Mouse (Mus musculus): Measurements from ENCODE around the gene Rnase4. TPM values are rescaled to one million over a fixed set of nuclear protein-coding genes. Genes with fewer than 3 reads are reported as not detected.

The Rnase4 gene
- polyA plus RNA-seq, 1 experiment = 169 TPM

GRCm38 (mm10) chr14:51088166-51088969 is 2.5 kb upstream of the Rnase4 start:
- H3K4me1 ChIP-seq (ENCODE audit: control insufficient read depth, insufficient read depth, low read length) = peaks cover 10% of the 10 kb centered on the region
- no peak for TF ChIP-seq POLR2A (IDR thresholded peaks at IDR 0.05; ENCODE audit: borderline replicate concordance, low read depth, low read length)
- 0 out of 2 replicates have a peak, but pooled peaks have one; percentile 14 for TF ChIP-seq CTCF (IDR thresholded peaks at IDR 0.05; ENCODE audit: low read depth, low read length)
- peak overlapping the region; percentile 61 for H3K4me3 ChIP-seq (ENCODE audit: insufficient read depth, low read length)
- H3K27ac ChIP-seq (ENCODE audit: insufficient read depth, low read depth, low read length) = peak overlapping the region; percentile 29

- H3K27ac ChIP-seq (ENCODE audit: insufficient read depth, low read depth, low read length) = peak overlapping the region; percentile 96
- peaks cover 11% of the 10 kb centered on the region for H3K4me1 ChIP-seq (ENCODE audit: control insufficient read depth, insufficient read depth, low read length)
- TF ChIP-seq POLR2A (IDR thresholded peaks at IDR 0.05; ENCODE audit: borderline replicate concordance, low read depth, low read length) (no peak), CTCF (IDR thresholded peaks at IDR 0.05; ENCODE audit: low read depth, low read length) (no peak)
- H3K4me3 ChIP-seq (ENCODE audit: insufficient read depth, low read length) = peak overlapping the region; percentile 61
Observed at GRCm38 (mm10) chr14:51088970-51089673, 1.8 kb upstream of the Rnase4 start.

- peak overlapping the region; percentile 96 for H3K27ac ChIP-seq (ENCODE audit: insufficient read depth, low read depth, low read length)
- H3K4me3 ChIP-seq (ENCODE audit: insufficient read depth, low read length) = peak overlapping the region; percentile 61
- H3K4me1 ChIP-seq (ENCODE audit: control insufficient read depth, insufficient read depth, low read length) = peaks cover 12% of the 10 kb centered on the region
- TF ChIP-seq POLR2A (IDR thresholded peaks at IDR 0.05; ENCODE audit: borderline replicate concordance, low read depth, low read length) = no peak
- TF ChIP-seq CTCF (IDR thresholded peaks at IDR 0.05; ENCODE audit: low read depth, low read length) = no peak
Observed at GRCm38 (mm10) chr14:51089674-51090076, 1.2 kb upstream of the Rnase4 start.

GRCm38 (mm10) chr14:51090077-51090781 is 648 bp upstream of the Rnase4 start:
- peaks cover 17% of the 10 kb centered on the region for H3K4me1 ChIP-seq (ENCODE audit: control insufficient read depth, insufficient read depth, low read length)
- TF ChIP-seq CTCF (IDR thresholded peaks at IDR 0.05; ENCODE audit: low read depth, low read length) (no peak), POLR2A (IDR thresholded peaks at IDR 0.05; ENCODE audit: borderline replicate concordance, low read depth, low read length) (no peak)
- peak overlapping the region; percentile 96 for H3K27ac ChIP-seq (ENCODE audit: insufficient read depth, low read depth, low read length)
- peak overlapping the region; percentile 86 for H3K4me3 ChIP-seq (ENCODE audit: insufficient read depth, low read length)

GRCm38 (mm10) chr14:51092073-51092620 is 1.3 kb downstream of the Rnase4 start:
- peak overlapping the region; percentile 96 for H3K27ac ChIP-seq (ENCODE audit: insufficient read depth, low read depth, low read length)
- H3K4me3 ChIP-seq (ENCODE audit: insufficient read depth, low read length) = peak overlapping the region; percentile 86

GRCm38 (mm10) chr14:51093496-51093895 is 2.6 kb downstream of the Rnase4 start:
- H3K4me3 ChIP-seq (ENCODE audit: insufficient read depth, low read length) = peak overlapping the region; percentile 41
- peaks cover 36% of the 10 kb centered on the region for H3K4me1 ChIP-seq (ENCODE audit: control insufficient read depth, insufficient read depth, low read length)
- TF ChIP-seq CTCF (IDR thresholded peaks at IDR 0.05; ENCODE audit: low read depth, low read length) (no peak), POLR2A (IDR thresholded peaks at IDR 0.05; ENCODE audit: borderline replicate concordance, low read depth, low read length) (no peak)
- H3K27ac ChIP-seq (ENCODE audit: insufficient read depth, low read depth, low read length) = peak overlapping the region; percentile 98

More at GRCm38 (mm10) chr14:51092073-51092620, 1.3 kb downstream of the Rnase4 start:
- TF ChIP-seq POLR2A (IDR thresholded peaks at IDR 0.05; ENCODE audit: borderline replicate concordance, low read depth, low read length) (no peak), CTCF (IDR thresholded peaks at IDR 0.05; ENCODE audit: low read depth, low read length) (no peak)
- H3K4me1 ChIP-seq (ENCODE audit: control insufficient read depth, insufficient read depth, low read length) = peaks cover 30% of the 10 kb centered on the region

GRCm38 (mm10) chr14:51094096-51094875 is 3.4 kb downstream of the Rnase4 start:
- Histone ChIP-seq H3K4me1 (ENCODE audit: control insufficient read depth, insufficient read depth, low read length) (peaks cover 36% of the 10 kb centered on the region), H3K27ac (ENCODE audit: insufficient read depth, low read depth, low read length) (peak overlapping the region; percentile 98), H3K4me3 (ENCODE audit: insufficient read depth, low read length) (peak overlapping the region; percentile 41)
- TF ChIP-seq CTCF (IDR thresholded peaks at IDR 0.05; ENCODE audit: low read depth, low read length) (no peak), POLR2A (IDR thresholded peaks at IDR 0.05; ENCODE audit: borderline replicate concordance, low read depth, low read length) (no peak)

GRCm38 (mm10) chr14:51094921-51095320 is 4.0 kb downstream of the Rnase4 start:
- peaks cover 36% of the 10 kb centered on the region for H3K4me1 ChIP-seq (ENCODE audit: control insufficient read depth, insufficient read depth, low read length)
- TF ChIP-seq CTCF (IDR thresholded peaks at IDR 0.05; ENCODE audit: low read depth, low read length) = no peak
- no peak for TF ChIP-seq POLR2A (IDR thresholded peaks at IDR 0.05; ENCODE audit: borderline replicate concordance, low read depth, low read length)
- H3K4me3 ChIP-seq (ENCODE audit: insufficient read depth, low read length) = peak overlapping the region; percentile 2; the same call in 1 of the 2 replicates
- H3K27ac ChIP-seq (ENCODE audit: insufficient read depth, low read depth, low read length) = peak overlapping the region; percentile 98
